Mouse (Mus musculus) stomach, embryonic 15.5 days (tissue): ENCODE measurements around the gene Map2. TPM values are rescaled to one million over a fixed set of nuclear protein-coding genes. Genes with fewer than 3 reads are reported as not detected.

Source experiments
- ATAC-seq: fragments of 200-750 bp; cut with Nextera tagmentation; 2 replicates; pipeline ENCODE4 v1.8.0; 2017; ENCODE audit warnings: low read depth, moderate number of reproducible peaks, moderate TSS enrichment; ENCODE audit not compliant: insufficient read depth, low FRiP score
- H3K27ac ChIP-seq: fragments of 300-500 bp; sonication (generic); 2 replicates; pipeline ENCODE4 v1.5.1; 2015; ENCODE audit warnings: mild to moderate bottlenecking, inconsistent platforms
- H3K27me3 ChIP-seq: fragments of 300-500 bp; sonication (generic); replicated peaks from 2 replicates; pipeline ENCODE4 v1.6.1; 2015; ENCODE audit warnings: inconsistent platforms
- H3K36me3 ChIP-seq: fragments of 300-500 bp; sonication (generic); 2 replicates; pipeline ENCODE4 v1.6.1; 2015; ENCODE audit warnings: inconsistent platforms
- H3K4me1 ChIP-seq: fragments of 300-500 bp; sonication (generic); 2 replicates; pipeline ENCODE4 v1.6.1; 2015; ENCODE audit warnings: inconsistent platforms
- H3K4me2 ChIP-seq: fragments of 300-500 bp; sonication (generic); 2 replicates; pipeline ENCODE4 v1.6.1; 2015; ENCODE audit warnings: mild to moderate bottlenecking, inconsistent platforms
- H3K4me3 ChIP-seq: fragments of 300-500 bp; sonication (generic); replicated peaks from 2 replicates; pipeline ENCODE4 v1.5.1; 2015; ENCODE audit warnings: inconsistent platforms
- H3K9ac ChIP-seq: fragments of 300-500 bp; sonication (generic); 2 replicates; pipeline ENCODE4 v1.6.1; 2015; ENCODE audit warnings: inconsistent platforms
- H3K9me3 ChIP-seq: fragments of 300-500 bp; sonication (generic); 2 replicates; pipeline ENCODE4 v1.6.1; 2016; ENCODE audit warnings: inconsistent platforms
- WGBS: fragments of 180-500 bp; shearing (Covaris S2); methylation state at CpG from one replicate; pipeline ENCODE4 v1.1.7; 2015; 5-methylcytosine and 5-hydroxymethylcytosine counted together
- polyA plus RNA-seq: library from polyadenylated mRNA; unstranded; fragments of >200 nt; fragmentation: Nextera tagmentation; extraction: Ambion mirVana; gene quantifications from 2 replicates; pipeline ENCODE4 v1.2.1, GENCODE M21; 2015

Map2 gene
- polyA plus RNA-seq, 1 experiment from 2014 or later = 16.6 TPM

- no peaks in the 10 kb centered on the region for H3K9me3 ChIP-seq
- no peaks in the 10 kb centered on the region for H3K4me1 ChIP-seq
- no peak overlapping the region for H3K27ac ChIP-seq
- H3K4me3 ChIP-seq = no peak overlapping the region
- no peak overlapping the region for H3K9ac ChIP-seq
- WGBS = 62% methylated on average over 7 of the region's 7 CpGs
- no peak overlapping the region for H3K4me2 ChIP-seq
- H3K36me3 ChIP-seq = no peaks in the 10 kb centered on the region
- no peaks in the 10 kb centered on the region for H3K27me3 ChIP-seq
- no peak; the same call in 1 of the 2 replicates for ATAC-seq
Observed at GRCm38 (mm10) chr1:66211074-66211791, 36.2 kb downstream of the Map2 start.

- H3K9me3 ChIP-seq = no peaks in the 10 kb centered on the region
- no peaks in the 10 kb centered on the region for H3K27me3 ChIP-seq
- 63% methylated on average over 4 of the region's 4 CpGs for WGBS
- no peaks in the 10 kb centered on the region; the same call in 1 of the 2 replicates for H3K4me1 ChIP-seq
- H3K4me3 ChIP-seq = no peak overlapping the region
- H3K36me3 ChIP-seq = no peaks in the 10 kb centered on the region
- H3K9ac ChIP-seq = no peak overlapping the region
- H3K27ac ChIP-seq = no peak overlapping the region
- ATAC-seq = no peak
- no peak overlapping the region for H3K4me2 ChIP-seq
Observed at GRCm38 (mm10) chr1:66221497-66221896, 46.4 kb downstream of the Map2 start.

- Histone ChIP-seq H3K4me3 (no peak overlapping the region), H3K27ac (no peak overlapping the region), H3K4me2 (no peak overlapping the region), H3K27me3 (no peaks in the 10 kb centered on the region), H3K36me3 (no peaks in the 10 kb centered on the region), H3K4me1 (peaks cover 3% of the 10 kb centered on the region; the same call in 1 of the 2 replicates), H3K9ac (no peak overlapping the region), H3K9me3 (no peaks in the 10 kb centered on the region)
- 39% methylated on average over 1 of the region's 1 CpGs for WGBS
- no peak for ATAC-seq
Observed at GRCm38 (mm10) chr1:66223331-66223730, 48.3 kb downstream of the Map2 start.

- H3K9me3 ChIP-seq = no peaks in the 10 kb centered on the region
- no peaks in the 10 kb centered on the region for H3K36me3 ChIP-seq
- 37% methylated on average over 7 of the region's 7 CpGs for WGBS
- no peaks in the 10 kb centered on the region for H3K27me3 ChIP-seq
- H3K4me2 ChIP-seq = no peak overlapping the region
- ATAC-seq = peak; percentile 39; the same call in 1 of the 2 replicates
- H3K27ac ChIP-seq = 0 out of 2 replicates have a peak overlapping the region, but pooled peaks have one; percentile 16
- H3K4me3 ChIP-seq = no peak overlapping the region
- peaks cover 3% of the 10 kb centered on the region; the same call in 1 of the 2 replicates for H3K4me1 ChIP-seq
- no peak overlapping the region for H3K9ac ChIP-seq
Observed at GRCm38 (mm10) chr1:66226372-66227368, 51.6 kb downstream of the Map2 start.

- Histone ChIP-seq H3K4me2 (no peak overlapping the region), H3K36me3 (no peaks in the 10 kb centered on the region), H3K27ac (no peak overlapping the region), H3K4me3 (no peak overlapping the region), H3K9me3 (no peaks in the 10 kb centered on the region), H3K4me1 (peaks cover 3% of the 10 kb centered on the region; the same call in 1 of the 2 replicates), H3K27me3 (no peaks in the 10 kb centered on the region), H3K9ac (no peak overlapping the region)
- 53% methylated on average over 3 of the region's 3 CpGs for WGBS
- ATAC-seq = no peak
Observed at GRCm38 (mm10) chr1:66228205-66228604, 53.1 kb downstream of the Map2 start.

GRCm38 (mm10) chr1:66230345-66230744, 55.3 kb downstream of the Map2 start:
- Histone ChIP-seq H3K4me3 (no peak overlapping the region), H3K36me3 (no peaks in the 10 kb centered on the region), H3K4me2 (no peak overlapping the region), H3K27me3 (no peaks in the 10 kb centered on the region), H3K9ac (no peak overlapping the region), H3K4me1 (peaks cover 3% of the 10 kb centered on the region; the same call in 1 of the 2 replicates), H3K9me3 (no peaks in the 10 kb centered on the region), H3K27ac (no peak overlapping the region)
- no peak for ATAC-seq
- WGBS = 90% methylated on average over 3 of the region's 3 CpGs

- WGBS = 87% methylated on average over 4 of the region's 4 CpGs
- no peaks in the 10 kb centered on the region for H3K27me3 ChIP-seq
- H3K27ac ChIP-seq = no peak overlapping the region
- H3K4me2 ChIP-seq = no peak overlapping the region
- no peak overlapping the region for H3K9ac ChIP-seq
- H3K4me1 ChIP-seq = peaks cover 2% of the 10 kb centered on the region; the same call in 1 of the 2 replicates
- H3K9me3 ChIP-seq = no peaks in the 10 kb centered on the region
- no peaks in the 10 kb centered on the region for H3K36me3 ChIP-seq
- no peak for ATAC-seq
- no peak overlapping the region for H3K4me3 ChIP-seq
Observed at GRCm38 (mm10) chr1:66231963-66232362, 56.9 kb downstream of the Map2 start.

- Histone ChIP-seq H3K4me2 (no peak overlapping the region), H3K4me1 (no peaks in the 10 kb centered on the region), H3K9ac (no peak overlapping the region), H3K9me3 (no peaks in the 10 kb centered on the region), H3K4me3 (no peak overlapping the region), H3K27me3 (no peaks in the 10 kb centered on the region), H3K27ac (no peak overlapping the region), H3K36me3 (no peaks in the 10 kb centered on the region)
- ATAC-seq = peak; percentile 82
- 57% methylated on average over 1 of the region's 1 CpGs for WGBS
Observed at GRCm38 (mm10) chr1:66244910-66245309, 69.8 kb downstream of the Map2 start.

- Histone ChIP-seq H3K4me3 (no peak overlapping the region), H3K27ac (peak overlapping the region; percentile 31; the same call in 1 of the 2 replicates), H3K4me1 (no peaks in the 10 kb centered on the region), H3K36me3 (no peaks in the 10 kb centered on the region), H3K9me3 (no peaks in the 10 kb centered on the region), H3K27me3 (no peaks in the 10 kb centered on the region), H3K4me2 (peak overlapping the region; percentile 36; the same call in 1 of the 2 replicates), H3K9ac (no peak overlapping the region)
- 15% methylated on average over 4 of the region's 4 CpGs for WGBS
- ATAC-seq = no peak; the same call in 1 of the 2 replicates
Observed at GRCm38 (mm10) chr1:66251649-66252332, 76.7 kb downstream of the Map2 start.

- ATAC-seq = peak; percentile 50; the same call in 1 of the 2 replicates
- Histone ChIP-seq H3K9me3 (no peaks in the 10 kb centered on the region), H3K4me3 (no peak overlapping the region), H3K36me3 (no peaks in the 10 kb centered on the region), H3K9ac (no peak overlapping the region), H3K27me3 (no peaks in the 10 kb centered on the region), H3K27ac (peak overlapping the region; percentile 31; the same call in 1 of the 2 replicates), H3K4me2 (peak overlapping the region; percentile 36; the same call in 1 of the 2 replicates), H3K4me1 (no peaks in the 10 kb centered on the region)
- WGBS = 41% methylated on average over 8 of the region's 8 CpGs
Observed at GRCm38 (mm10) chr1:66252333-66252724, 77.3 kb downstream of the Map2 start.

GRCm38 (mm10) chr1:66263220-66263619, 88.1 kb downstream of the Map2 start:
- H3K4me3 ChIP-seq = no peak overlapping the region
- no peak overlapping the region for H3K4me2 ChIP-seq
- no peaks in the 10 kb centered on the region for H3K4me1 ChIP-seq
- no peak overlapping the region for H3K27ac ChIP-seq
- H3K36me3 ChIP-seq = no peaks in the 10 kb centered on the region
- 83% methylated on average over 3 of the region's 3 CpGs for WGBS
- H3K9ac ChIP-seq = no peak overlapping the region
- ATAC-seq = no peak
- H3K27me3 ChIP-seq = no peaks in the 10 kb centered on the region
- H3K9me3 ChIP-seq = no peaks in the 10 kb centered on the region
